Mouse (Mus musculus) olfactory bulb, adult 2 months (tissue): ENCODE data around the gene Mapk13.

Experiments used
- CTCF ChIP-seq: fragments of 200-500 bp; IDR thresholded peaks from 2 replicates; pipeline ENCODE4 v1.5.1; 2012; ENCODE audit warnings: low read depth, mild to moderate bottlenecking, low read length, moderate library complexity; ENCODE audit not compliant: insufficient read depth
- POLR2A ChIP-seq: fragments of 200-500 bp; IDR thresholded peaks from 2 replicates; pipeline ENCODE4 v1.6.1; 2012; ENCODE audit warnings: mild to moderate bottlenecking, low read depth, low read length, moderate library complexity; ENCODE audit not compliant: insufficient read depth

GRCm38 (mm10) chr17:28725783-28726182 lies 43.3 kb upstream of the Mapk13 start, which contains the start of gene AC170998.1:
- TF ChIP-seq POLR2A = no peak
- TF ChIP-seq CTCF = no peak
